Mouse (Mus musculus) embryo, embryonic 11 days (tissue): Measurements from ENCODE around the gene Fancc.

ENCODE experiments used
- DNase-seq: peaks from one replicate; pipeline ENCODE4 v3.0.0-alpha.2; 2015

Gene Fancc

GRCm38 (mm10) chr13:63345476-63346225, 151.4 kb downstream of the Fancc start:
- no peak for DNase-seq

GRCm38 (mm10) chr13:63344481-63344880, 152.6 kb downstream of the Fancc start:
- no peak for DNase-seq

GRCm38 (mm10) chr13:63342781-63343180, 154.3 kb downstream of the Fancc start:
- no peak for DNase-seq

- DNase-seq = no peak
Measured at GRCm38 (mm10) chr13:63339946-63340345, 157.1 kb downstream of the Fancc start.

- peak; percentile 35 for DNase-seq
Measured at GRCm38 (mm10) chr13:63337239-63337960, 159.7 kb downstream of the Fancc start.

GRCm38 (mm10) chr13:63336335-63336734, 160.7 kb downstream of the Fancc start:
- DNase-seq = no peak

- DNase-seq = peak; percentile 73
Measured at GRCm38 (mm10) chr13:63335421-63336134, 161.5 kb downstream of the Fancc start.

- peak; percentile 75 for DNase-seq
Measured at GRCm38 (mm10) chr13:63332576-63333300, 164.3 kb downstream of the Fancc start.

- peak; percentile 81 for DNase-seq
Measured at GRCm38 (mm10) chr13:63331379-63331778, 165.7 kb downstream of the Fancc start.

GRCm38 (mm10) chr13:63330236-63330860, 166.7 kb downstream of the Fancc start:
- DNase-seq = peak; percentile 65

GRCm38 (mm10) chr13:63326015-63326414, 171.1 kb downstream of the Fancc start:
- no peak for DNase-seq

- DNase-seq = no peak
Measured at GRCm38 (mm10) chr13:63324978-63325848, 171.9 kb downstream of the Fancc start.

- peak; percentile 47 for DNase-seq
Measured at GRCm38 (mm10) chr13:63324311-63324710, 172.8 kb downstream of the Fancc start.

- DNase-seq = no peak
Measured at GRCm38 (mm10) chr13:63323286-63324075, 173.6 kb downstream of the Fancc start.

- DNase-seq = no peak
Measured at GRCm38 (mm10) chr13:63322756-63323155, 174.3 kb downstream of the Fancc start.

- no peak for DNase-seq
Measured at GRCm38 (mm10) chr13:63321689-63322088, 175.4 kb downstream of the Fancc start.

- no peak for DNase-seq
Measured at GRCm38 (mm10) chr13:63319814-63320213, 177.3 kb downstream of the Fancc start.

GRCm38 (mm10) chr13:63317681-63318104, 179.4 kb downstream of the Fancc start:
- no peak for DNase-seq

GRCm38 (mm10) chr13:63316407-63316806, 180.7 kb downstream of the Fancc start:
- DNase-seq = no peak

- DNase-seq = no peak
Measured at GRCm38 (mm10) chr13:63315777-63316176, 181.3 kb downstream of the Fancc start.
